23 mouse cellular contexts compared by ENCODE assay signal in the genomic region with DNA sequence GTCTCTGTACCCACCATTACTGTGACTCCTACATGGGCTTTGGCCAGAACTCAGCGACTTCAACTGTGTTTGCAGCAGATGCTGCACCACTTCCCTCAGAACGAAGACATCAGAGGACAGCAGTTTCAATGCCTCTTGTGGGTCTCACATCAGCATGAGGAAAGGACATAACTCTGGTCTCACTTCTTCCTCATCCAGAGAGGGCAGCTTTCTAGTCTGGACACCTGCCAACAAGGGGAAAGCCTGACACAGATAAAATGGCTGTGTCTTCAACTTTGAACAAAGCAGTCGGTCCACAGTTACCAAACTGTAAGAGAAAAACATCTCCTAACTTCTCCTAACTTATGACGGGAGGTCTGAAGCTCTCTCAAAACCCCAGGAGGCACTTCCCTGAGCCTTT. TPM values are rescaled to one million over a fixed set of nuclear protein-coding genes. Genes with fewer than 3 reads are reported as not detected.
"Had no signal": no experiment of that assay in that cellular context is flagged by ENCODE, and none has a peak within 500 bp of the region (broad histone marks: within the 10 kb centered on the region; RNA-seq: fewer than 3 reads in every experiment).

No protein-coding gene starts in this region.

- H3K4me3 ChIP-seq: liver, embryonic 13.5 days; liver, embryonic 15.5 days; megakaryocyte, embryonic 14.5 days; midbrain, embryonic 13.5 days; midbrain, embryonic 15.5 days; neural tube, embryonic 12.5 days; stomach, embryonic 15.5 days had no signal

- DNase-seq: liver; liver, embryonic 13.5 days; liver, postnatal 0 days; right cerebral cortex, postnatal 14 days; thymus, adult 2 months; thymus, postnatal 25 days; thymus, postnatal 4 days had no signal

- ATAC-seq: liver, postnatal 0 days; midbrain, embryonic 13.5 days; midbrain, embryonic 15.5 days had no signal

- H3K4me1 ChIP-seq: liver, embryonic 13.5 days; liver, embryonic 15.5 days; megakaryocyte, embryonic 14.5 days; midbrain, embryonic 13.5 days; midbrain, embryonic 15.5 days; neural tube, embryonic 12.5 days; stomach, embryonic 15.5 days had no signal

- H3K27ac ChIP-seq: liver, embryonic 13.5 days; liver, embryonic 15.5 days; macrophage; midbrain, embryonic 13.5 days; midbrain, embryonic 15.5 days; neural tube, embryonic 12.5 days; stomach, embryonic 15.5 days; stomach, postnatal 0 days had no signal

- H3K36me3 ChIP-seq: liver, embryonic 13.5 days; liver, embryonic 15.5 days; midbrain, embryonic 13.5 days; midbrain, embryonic 15.5 days; neural tube, embryonic 12.5 days; stomach, embryonic 15.5 days had no signal

- H3K4me2 ChIP-seq: liver, embryonic 11.5 days; liver, embryonic 13.5 days; liver, embryonic 15.5 days; midbrain, embryonic 11.5 days; midbrain, embryonic 13.5 days; midbrain, embryonic 15.5 days; neural tube, embryonic 12.5 days; stomach, embryonic 15.5 days had no signal

- H3K27me3 ChIP-seq: liver, embryonic 15.5 days; megakaryocyte, embryonic 14.5 days; midbrain, embryonic 13.5 days; midbrain, embryonic 15.5 days; neural tube, embryonic 12.5 days; stomach, embryonic 15.5 days had no signal

- H3K9me3 ChIP-seq: liver, embryonic 13.5 days; liver, embryonic 15.5 days; midbrain, embryonic 13.5 days; midbrain, embryonic 15.5 days; neural tube, embryonic 12.5 days; stomach, embryonic 15.5 days had no signal

- H3K9ac ChIP-seq: liver, embryonic 13.5 days; liver, embryonic 15.5 days; liver, postnatal 0 days; midbrain, embryonic 13.5 days; midbrain, embryonic 15.5 days; neural tube, embryonic 12.5 days; stomach, embryonic 15.5 days had no signal

RNA-seq across cellular contexts. Expression of gene Slc22a1, which starts 34.5 kb away (rescaled TPM):
- total RNA-seq: megakaryocyte progenitor cell, adult 5-6 weeks; midbrain, postnatal 0 days; monocyte, adult 5-6 weeks; neutrophil, adult 5-6 weeks had no signal
- polyA plus RNA-seq: liver, embryonic 13.5 days; macrophage; midbrain, embryonic 11.5 days; midbrain, embryonic 13.5 days; midbrain, embryonic 15.5 days; midbrain, postnatal 0 days; neural tube, embryonic 12.5 days; neural tube, embryonic 14.5 days; testis, adult 2 months had no signal

RNA-seq across cellular contexts. Expression of gene Slc22a2, which starts 57.2 kb away (rescaled TPM):
- total RNA-seq: megakaryocyte progenitor cell, adult 5-6 weeks; monocyte, adult 5-6 weeks; neutrophil, adult 5-6 weeks had no signal
- polyA plus RNA-seq: liver, embryonic 11.5 days; liver, embryonic 13.5 days; liver, embryonic 15.5 days; macrophage; midbrain, embryonic 11.5 days; neural tube, embryonic 14.5 days; stomach, postnatal 0 days; testis, adult 2 months had no signal
